Mouse (Mus musculus): ENCODE results near the gene Apoc1. TPM values are rescaled to one million over a fixed set of nuclear protein-coding genes. Genes with fewer than 3 reads are reported as not detected.
A peak's percentile ranks its signal among the peaks of the same experiment; 100 is the strongest.

Gene Apoc1
- polyA plus RNA-seq, 1 experiment from 2014 or later = 28.4 TPM

- Histone ChIP-seq H3K9me3 (ENCODE audit: control insufficient read depth, low read length) (peaks cover 12% of the 10 kb centered on the region; the same call in 1 of the 2 replicates), H3K27ac (ENCODE audit: low read length) (peak overlapping the region; percentile 54; the same call in 1 of the 2 replicates), H3K27me3 (ENCODE audit: control insufficient read depth, insufficient read depth, low read depth, low read length) (no peaks in the 10 kb centered on the region), H3K9ac (ENCODE audit: low read length) (no peak overlapping the region), H3K4me1 (replicated peaks; ENCODE audit: control insufficient read depth, insufficient read depth, low read length) (no peaks in the 10 kb centered on the region; the same call in 1 of the 2 replicates), H3K4me3 (ENCODE audit: low read length) (no peak overlapping the region), H3K36me3 (ENCODE audit: control insufficient read depth, insufficient read depth, low read length) (peaks cover 63% of the 10 kb centered on the region), H3K4me2 (ENCODE audit: low read depth, low read length) (no peak overlapping the region)
- WGBS = 83% methylated on average over 6 of the region's 6 CpGs
- peak; percentile 57 for ATAC-seq (ENCODE audit: low read depth)
Measured at GRCm38 (mm10) chr7:19722754-19723195, 30.3 kb upstream of the Apoc1 start.

- H3K4me1 ChIP-seq (replicated peaks; ENCODE audit: control insufficient read depth, insufficient read depth, low read length) = peaks cover 12% of the 10 kb centered on the region
- H3K9me3 ChIP-seq (ENCODE audit: control insufficient read depth, low read length) = peaks cover 12% of the 10 kb centered on the region; the same call in 1 of the 2 replicates
- no peak for ATAC-seq (ENCODE audit: low read depth)
- no peak overlapping the region for H3K9ac ChIP-seq (ENCODE audit: low read length)
- WGBS = 94% methylated on average over 4 of the region's 4 CpGs
- H3K27ac ChIP-seq (ENCODE audit: low read length) = no peak overlapping the region
- peaks cover 39% of the 10 kb centered on the region for H3K36me3 ChIP-seq (ENCODE audit: control insufficient read depth, insufficient read depth, low read length)
- H3K27me3 ChIP-seq (ENCODE audit: control insufficient read depth, insufficient read depth, low read depth, low read length) = no peaks in the 10 kb centered on the region
- no peak overlapping the region for H3K4me2 ChIP-seq (ENCODE audit: low read depth, low read length)
- no peak overlapping the region for H3K4me3 ChIP-seq (ENCODE audit: low read length)
Measured at GRCm38 (mm10) chr7:19719200-19719599, 26.7 kb upstream of the Apoc1 start.

- H3K36me3 ChIP-seq (ENCODE audit: control insufficient read depth, insufficient read depth, low read length) = peaks cover 36% of the 10 kb centered on the region
- H3K27me3 ChIP-seq (ENCODE audit: control insufficient read depth, insufficient read depth, low read depth, low read length) = no peaks in the 10 kb centered on the region
- 92% methylated on average over 5 of the region's 5 CpGs for WGBS
- no peak overlapping the region for H3K4me2 ChIP-seq (ENCODE audit: low read depth, low read length)
- no peak for ATAC-seq (ENCODE audit: low read depth)
- H3K4me1 ChIP-seq (replicated peaks; ENCODE audit: control insufficient read depth, insufficient read depth, low read length) = peaks cover 16% of the 10 kb centered on the region
- peaks cover 12% of the 10 kb centered on the region; the same call in 1 of the 2 replicates for H3K9me3 ChIP-seq (ENCODE audit: control insufficient read depth, low read length)
- no peak overlapping the region for H3K27ac ChIP-seq (ENCODE audit: low read length)
- no peak overlapping the region for H3K9ac ChIP-seq (ENCODE audit: low read length)
- no peak overlapping the region for H3K4me3 ChIP-seq (ENCODE audit: low read length)
Measured at GRCm38 (mm10) chr7:19718297-19718952, 26.0 kb upstream of the Apoc1 start.

GRCm38 (mm10) chr7:19717346-19717745 lies 24.9 kb upstream of the Apoc1 start:
- WGBS = 89% methylated on average over 4 of the region's 4 CpGs
- Histone ChIP-seq H3K4me3 (ENCODE audit: low read length) (no peak overlapping the region), H3K36me3 (ENCODE audit: control insufficient read depth, insufficient read depth, low read length) (peaks cover 30% of the 10 kb centered on the region), H3K4me1 (replicated peaks; ENCODE audit: control insufficient read depth, insufficient read depth, low read length) (peaks cover 16% of the 10 kb centered on the region), H3K27ac (ENCODE audit: low read length) (no peak overlapping the region), H3K9me3 (ENCODE audit: control insufficient read depth, low read length) (peaks cover 12% of the 10 kb centered on the region; the same call in 1 of the 2 replicates), H3K4me2 (ENCODE audit: low read depth, low read length) (no peak overlapping the region), H3K27me3 (ENCODE audit: control insufficient read depth, insufficient read depth, low read depth, low read length) (no peaks in the 10 kb centered on the region), H3K9ac (ENCODE audit: low read length) (no peak overlapping the region)
- no peak for ATAC-seq (ENCODE audit: low read depth)

- ATAC-seq (ENCODE audit: low read depth) = no peak
- no peak overlapping the region for H3K4me3 ChIP-seq (ENCODE audit: low read length)
- 77% methylated on average over 2 of the region's 2 CpGs for WGBS
- no peak overlapping the region for H3K4me2 ChIP-seq (ENCODE audit: low read depth, low read length)
- no peaks in the 10 kb centered on the region for H3K27me3 ChIP-seq (ENCODE audit: control insufficient read depth, insufficient read depth, low read depth, low read length)
- no peak overlapping the region for H3K27ac ChIP-seq (ENCODE audit: low read length)
- peaks cover 30% of the 10 kb centered on the region for H3K36me3 ChIP-seq (ENCODE audit: control insufficient read depth, insufficient read depth, low read length)
- no peak overlapping the region for H3K9ac ChIP-seq (ENCODE audit: low read length)
- H3K9me3 ChIP-seq (ENCODE audit: control insufficient read depth, low read length) = peaks cover 11% of the 10 kb centered on the region; the same call in 1 of the 2 replicates
- H3K4me1 ChIP-seq (replicated peaks; ENCODE audit: control insufficient read depth, insufficient read depth, low read length) = peaks cover 16% of the 10 kb centered on the region
Measured at GRCm38 (mm10) chr7:19716822-19717221, 24.4 kb upstream of the Apoc1 start.

- Histone ChIP-seq H3K27ac (ENCODE audit: low read length) (peak overlapping the region; percentile 73), H3K27me3 (ENCODE audit: control insufficient read depth, insufficient read depth, low read depth, low read length) (no peaks in the 10 kb centered on the region), H3K4me1 (replicated peaks; ENCODE audit: control insufficient read depth, insufficient read depth, low read length) (peaks cover 16% of the 10 kb centered on the region), H3K4me3 (ENCODE audit: low read length) (peak overlapping the region; percentile 37), H3K4me2 (ENCODE audit: low read depth, low read length) (peak overlapping the region; percentile 59), H3K36me3 (ENCODE audit: control insufficient read depth, insufficient read depth, low read length) (peaks cover 29% of the 10 kb centered on the region), H3K9ac (ENCODE audit: low read length) (peak overlapping the region; percentile 20), H3K9me3 (ENCODE audit: control insufficient read depth, low read length) (peaks cover 6% of the 10 kb centered on the region; the same call in 1 of the 2 replicates)
- ATAC-seq (ENCODE audit: low read depth) = no peak
- WGBS = 5% methylated on average over 18 of the region's 18 CpGs
Measured at GRCm38 (mm10) chr7:19716055-19716682, 23.7 kb upstream of the Apoc1 start.

- H3K4me3 ChIP-seq (ENCODE audit: low read length) = peak within 1 kb of the TSS; percentile 100
- peak; percentile 99 for ATAC-seq (ENCODE audit: low read depth)
- peaks cover 16% of the 10 kb centered on the region for H3K4me1 ChIP-seq (replicated peaks; ENCODE audit: control insufficient read depth, insufficient read depth, low read length)
- H3K36me3 ChIP-seq (ENCODE audit: control insufficient read depth, insufficient read depth, low read length) = peaks cover 26% of the 10 kb centered on the region
- peak within 1 kb of the TSS; percentile 73 for H3K27ac ChIP-seq (ENCODE audit: low read length)
- peak within 1 kb of the TSS; percentile 96 for H3K9ac ChIP-seq (ENCODE audit: low read length)
- peak within 1 kb of the TSS; percentile 90 for H3K4me2 ChIP-seq (ENCODE audit: low read depth, low read length)
- no peaks in the 10 kb centered on the region for H3K27me3 ChIP-seq (ENCODE audit: control insufficient read depth, insufficient read depth, low read depth, low read length)
- WGBS = 0% methylated on average over 49 of the region's 59 CpGs
- H3K9me3 ChIP-seq (ENCODE audit: control insufficient read depth, low read length) = no peaks in the 10 kb centered on the region; the same call in 1 of the 2 replicates
Measured at GRCm38 (mm10) chr7:19715239-19716054, 23.0 kb upstream of the Apoc1 start, which contains the start of gene Tomm40. Gene Tomm40, minus strand, starts transcription at chr7:19715438.

- under 1% methylated on average over 39 of the region's 39 CpGs for WGBS
- Histone ChIP-seq H3K27me3 (ENCODE audit: control insufficient read depth, insufficient read depth, low read depth, low read length) (no peaks in the 10 kb centered on the region), H3K9me3 (ENCODE audit: control insufficient read depth, low read length) (no peaks in the 10 kb centered on the region), H3K4me1 (replicated peaks; ENCODE audit: control insufficient read depth, insufficient read depth, low read length) (peaks cover 16% of the 10 kb centered on the region), H3K27ac (ENCODE audit: low read length) (peak overlapping the region; percentile 48), H3K4me2 (ENCODE audit: low read depth, low read length) (peak overlapping the region; percentile 90), H3K4me3 (ENCODE audit: low read length) (peak overlapping the region; percentile 100), H3K36me3 (ENCODE audit: control insufficient read depth, insufficient read depth, low read length) (peaks cover 25% of the 10 kb centered on the region), H3K9ac (ENCODE audit: low read length) (peak overlapping the region; percentile 96)
- ATAC-seq (ENCODE audit: low read depth) = no peak
Measured at GRCm38 (mm10) chr7:19714836-19715235, 22.4 kb upstream of the Apoc1 start.

GRCm38 (mm10) chr7:19713598-19713997 lies 21.1 kb upstream of the Apoc1 start:
- H3K9ac ChIP-seq (ENCODE audit: low read length) = no peak overlapping the region
- 83% methylated on average over 9 of the region's 9 CpGs for WGBS

More at GRCm38 (mm10) chr7:19713598-19713997, 21.1 kb upstream of the Apoc1 start:
- Histone ChIP-seq H3K36me3 (ENCODE audit: control insufficient read depth, insufficient read depth, low read length) (peaks cover 28% of the 10 kb centered on the region), H3K4me1 (replicated peaks; ENCODE audit: control insufficient read depth, insufficient read depth, low read length) (peaks cover 16% of the 10 kb centered on the region), H3K27ac (ENCODE audit: low read length) (no peak overlapping the region), H3K9me3 (ENCODE audit: control insufficient read depth, low read length) (no peaks in the 10 kb centered on the region), H3K4me3 (ENCODE audit: low read length) (no peak overlapping the region), H3K27me3 (ENCODE audit: control insufficient read depth, insufficient read depth, low read depth, low read length) (no peaks in the 10 kb centered on the region), H3K4me2 (ENCODE audit: low read depth, low read length) (no peak overlapping the region)
- no peak for ATAC-seq (ENCODE audit: low read depth)
